Mouse (Mus musculus) midbrain, embryonic 14.5 days (tissue): ENCODE results near the gene Gpr55. TPM values are rescaled to one million over a fixed set of nuclear protein-coding genes. Genes with fewer than 3 reads are reported as not detected.
A peak's percentile ranks its signal among the peaks of the same experiment; 100 is the strongest.

ENCODE experiments used
- ATAC-seq: fragments of 200-750 bp; cut with Nextera tagmentation; 2 replicates; pipeline ENCODE4 v1.8.0; 2017; ENCODE audit warnings: moderate number of reproducible peaks, moderate library complexity; ENCODE audit not compliant: low FRiP score, low TSS enrichment
- DNase-seq: peaks from one replicate; pipeline ENCODE4 v3.0.0-alpha.2; 2015
- H3K27ac ChIP-seq: fragments of 300-500 bp; sonication (generic); replicated peaks from 2 replicates; pipeline ENCODE4 v1.5.1; 2014; ENCODE audit warnings: mild to moderate bottlenecking, low read depth, low read length, moderate library complexity
- H3K27me3 ChIP-seq: fragments of 300-500 bp; sonication (generic); 2 replicates; pipeline ENCODE4 v1.6.1; 2014; ENCODE audit warnings: low read length, control low read depth, mixed read lengths; ENCODE audit not compliant: control insufficient read depth, insufficient read depth
- H3K36me3 ChIP-seq: fragments of 300-500 bp; sonication (generic); 2 replicates; pipeline ENCODE4 v1.6.1; 2014; ENCODE audit warnings: low read length, control low read depth; ENCODE audit not compliant: control insufficient read depth, insufficient read depth
- H3K4me1 ChIP-seq: fragments of 300-500 bp; sonication (generic); 2 replicates; pipeline ENCODE4 v1.6.1; 2014; ENCODE audit warnings: mild to moderate bottlenecking, antibody characterized with exemption, low read length, control low read depth; ENCODE audit not compliant: control insufficient read depth, insufficient read depth
- H3K4me2 ChIP-seq: fragments of 300-500 bp; sonication (generic); 2 replicates; pipeline ENCODE4 v1.6.1; 2014; ENCODE audit warnings: mild to moderate bottlenecking, low read length, moderate library complexity
- H3K4me3 ChIP-seq: fragments of 300-500 bp; sonication (generic); replicated peaks from 2 replicates; pipeline ENCODE4 v1.5.1; 2014; ENCODE audit warnings: low read depth, low read length
- H3K9ac ChIP-seq: fragments of 300-500 bp; sonication (generic); replicated peaks from 2 replicates; pipeline ENCODE4 v1.6.1; 2014; ENCODE audit warnings: mild to moderate bottlenecking, low read length, moderate library complexity
- H3K9me3 ChIP-seq: fragments of 300-500 bp; sonication (generic); 2 replicates; pipeline ENCODE4 v1.6.1; 2016; ENCODE audit warnings: low read length, control low read depth, mixed read lengths; ENCODE audit not compliant: control insufficient read depth
- WGBS: fragments of 180-500 bp; shearing (Covaris S2); extraction: QIAGEN DNeasy Blood & Tissue Kit; methylation state at CpG from one replicate; pipeline ENCODE4 v1.1.7; 2014; 5-methylcytosine and 5-hydroxymethylcytosine counted together
- polyA plus RNA-seq: library from polyadenylated mRNA; unstranded; fragments of >200 nt; fragmentation: Nextera tagmentation; extraction: Ambion mirVana; gene quantifications from 2 replicates; pipeline ENCODE4 v1.2.1, GENCODE M21; 2014

Gpr55 gene
- polyA plus RNA-seq, 1 experiment from 2014 or later = 0.05 TPM

DNA sequence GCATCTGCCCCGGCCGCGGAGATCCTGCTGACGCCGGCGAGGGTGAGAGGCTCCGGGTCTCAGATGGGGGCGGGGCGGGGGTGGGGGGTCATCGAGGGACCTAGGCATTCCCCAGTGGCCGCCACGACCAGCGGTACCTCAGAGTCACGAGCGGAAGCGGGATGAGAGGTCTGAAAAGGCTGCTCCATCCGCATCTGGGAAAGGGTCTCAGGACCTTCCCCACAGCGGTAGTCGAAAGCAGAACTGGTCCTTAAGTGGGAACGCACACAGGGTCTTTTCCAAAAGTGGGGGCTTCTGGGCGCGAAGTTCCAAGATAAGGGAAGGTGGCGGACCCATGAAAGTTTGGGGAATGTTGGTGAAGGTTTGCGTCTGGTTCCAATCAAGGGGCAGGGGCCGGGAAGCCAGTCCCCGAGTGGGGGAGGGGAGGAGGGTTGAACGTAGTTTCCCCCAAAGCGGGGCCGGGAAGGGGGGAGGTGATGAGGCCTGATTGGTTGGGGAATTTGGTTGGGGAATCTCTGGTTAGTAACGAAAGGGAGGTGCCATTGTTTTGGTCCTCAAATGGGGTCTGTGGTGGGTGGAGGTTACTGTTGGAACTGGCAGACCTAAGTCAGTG is 66.0 kb downstream of the Gpr55 start:
- Histone ChIP-seq H3K4me3 (peak overlapping the region; percentile 91), H3K4me1 (peaks cover 48% of the 10 kb centered on the region), H3K4me2 (peak overlapping the region; percentile 75), H3K27me3 (no peaks in the 10 kb centered on the region), H3K36me3 (no peaks in the 10 kb centered on the region), H3K9me3 (no peaks in the 10 kb centered on the region), H3K27ac (peak overlapping the region; percentile 91), H3K9ac (peak overlapping the region; percentile 81)
- 1% methylated on average over 30 of the region's 30 CpGs for WGBS
- ATAC-seq (peak; percentile 68), DNase-seq (peak; percentile 83)

DNA sequence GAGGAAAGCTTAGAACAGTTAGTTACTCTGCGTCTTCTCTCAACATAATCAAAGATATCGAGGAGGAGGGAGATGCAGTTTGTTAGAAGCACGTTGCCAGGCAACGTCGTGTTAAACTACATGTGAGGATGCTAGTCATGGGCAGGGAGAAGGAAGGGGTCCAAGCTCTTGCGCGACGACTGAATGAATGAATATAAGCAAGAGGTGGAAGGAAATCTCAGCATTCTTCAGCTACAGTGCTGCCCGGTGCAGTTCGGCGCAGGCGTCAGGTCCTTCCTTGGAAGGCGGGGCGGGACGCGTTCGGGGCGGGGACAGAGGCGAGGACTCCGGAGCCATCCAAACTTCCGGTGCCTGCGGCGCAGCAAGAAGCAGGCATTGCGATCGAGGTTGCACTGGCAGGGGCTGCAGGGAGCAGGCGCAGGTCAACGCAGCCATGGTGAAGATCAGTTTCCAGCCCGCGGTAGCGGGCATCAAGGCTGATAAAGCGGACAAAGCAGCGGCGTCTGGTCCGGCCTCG is 66.5 kb downstream of the Gpr55 start, which contains the start of gene Itm2c:
Gene Itm2c (plus strand): TSS at position 51 of the 517 bp plus-strand sequence.
- Histone ChIP-seq H3K4me1 (peaks cover 42% of the 10 kb centered on the region), H3K36me3 (no peaks in the 10 kb centered on the region), H3K9ac (peak within 1 kb of the TSS; percentile 81), H3K9me3 (no peaks in the 10 kb centered on the region), H3K4me3 (peak within 1 kb of the TSS; percentile 91), H3K4me2 (peak within 1 kb of the TSS; percentile 75), H3K27ac (peak within 1 kb of the TSS; percentile 91), H3K27me3 (no peaks in the 10 kb centered on the region)
- DNase-seq (peak; percentile 94), ATAC-seq (peak; percentile 79)
- WGBS = under 1% methylated on average over 35 of the region's 35 CpGs

Other genes with a start within 250 kb of the Gpr55 start
- gene A630001G21Rik, start 182.4 kb downstream of the Gpr55 start, polyA plus RNA-seq = 0.59 and 0.80 TPM in 2 replicates
- gene Cab39, start 167.6 kb downstream of the Gpr55 start, polyA plus RNA-seq = 74.8 and 94.5 TPM in 2 replicates
- gene Itm2c, start 66.7 kb downstream of the Gpr55 start, polyA plus RNA-seq = 136 and 176 TPM in 2 replicates
- gene 4933407L21Rik, start 32.5 kb downstream of the Gpr55 start, polyA plus RNA-seq = 6.9 and 7.5 TPM in 2 replicates
- gene Spata3, start 55.8 kb upstream of the Gpr55 start, polyA plus RNA-seq = 0.32 and 0.34 TPM in 2 replicates
- 7.0 and 7.3 TPM in 2 replicates for gene 2810459M11Rik, start 84.9 kb upstream of the Gpr55 start, polyA plus RNA-seq
- gene Psmd1, start 103.4 kb upstream of the Gpr55 start, polyA plus RNA-seq = 149 and 214 TPM in 2 replicates
- gene Htr2b, start 151.0 kb upstream of the Gpr55 start, polyA plus RNA-seq = 0.24 and 0.59 TPM in 2 replicates
- gene Gm21972, start 172.6 kb upstream of the Gpr55 start, polyA plus RNA-seq = 0.50 and 0.62 TPM in 2 replicates
- 29.1 and 37.8 TPM in 2 replicates for gene Armc9, start 193.8 kb upstream of the Gpr55 start, polyA plus RNA-seq